Mouse (Mus musculus) gastrocnemius, adult 8-10 months (tissue): Measurements from ENCODE around the gene Abhd4. TPM values are rescaled to one million over a fixed set of nuclear protein-coding genes. Genes with fewer than 3 reads are reported as not detected.
A peak's percentile ranks its signal among the peaks of the same experiment; 100 is the strongest.

Experiments
- DNase-seq, 2 experiments: peaks; one replicate each; pipeline ENCODE4 v3.0.0; 2022; ENCODE audit warnings: low spot score in 2 of 2
- total RNA-seq, 4 experiments: library from RNA; stranded (reverse); gene quantifications; 2 replicates each; pipeline ENCODE4 v1.2.4; 2022

The Abhd4 gene
- total RNA-seq, 4 experiments from 2014 or later: 16.0 to 21.9 (median 19.6) TPM

GRCm38 (mm10) chr14:54236881-54237280, 17.1 kb upstream of the Abhd4 start:
- no peak for DNase-seq

GRCm38 (mm10) chr14:54239002-54239736, 14.8 kb upstream of the Abhd4 start:
- peak; percentile 52 to 59 for DNase-seq

- no peak for DNase-seq
Observed at GRCm38 (mm10) chr14:54240542-54240941, 13.4 kb upstream of the Abhd4 start.

- DNase-seq: no peak
Observed at GRCm38 (mm10) chr14:54244183-54244582, 9.8 kb upstream of the Abhd4 start.

GRCm38 (mm10) chr14:54246232-54246631, 7.8 kb upstream of the Abhd4 start:
- DNase-seq: no peak

GRCm38 (mm10) chr14:54249326-54249725, 4.7 kb upstream of the Abhd4 start:
- no peak for DNase-seq

- DNase-seq: no peak
Observed at GRCm38 (mm10) chr14:54250122-54250521, 3.9 kb upstream of the Abhd4 start.

- no peak for DNase-seq
Observed at GRCm38 (mm10) chr14:54254670-54255202, 748 bp downstream of the Abhd4 start.

- DNase-seq: no peak
Observed at GRCm38 (mm10) chr14:54258131-54258670, 4.2 kb downstream of the Abhd4 start.

- peak; percentile 91 to 93 for DNase-seq
Observed at GRCm38 (mm10) chr14:54259003-54259721, 5.2 kb downstream of the Abhd4 start.

GRCm38 (mm10) chr14:54259722-54260085, 5.7 kb downstream of the Abhd4 start:
- no peak for DNase-seq

- no peak for DNase-seq
Observed at GRCm38 (mm10) chr14:54260196-54260595, 6.2 kb downstream of the Abhd4 start.

GRCm38 (mm10) chr14:54261386-54261785, 7.4 kb downstream of the Abhd4 start:
- no peak for DNase-seq

- no peak for DNase-seq
Observed at GRCm38 (mm10) chr14:54262622-54263021, 8.6 kb downstream of the Abhd4 start.

- DNase-seq: no peak
Observed at GRCm38 (mm10) chr14:54263099-54263498, 9.1 kb downstream of the Abhd4 start.

GRCm38 (mm10) chr14:54264231-54264630, 10.2 kb downstream of the Abhd4 start:
- DNase-seq: no peak

GRCm38 (mm10) chr14:54265093-54265492, 11.1 kb downstream of the Abhd4 start:
- DNase-seq: no peak

- DNase-seq: no peak
Observed at GRCm38 (mm10) chr14:54265951-54266350, 12.0 kb downstream of the Abhd4 start.

- no peak for DNase-seq
Observed at GRCm38 (mm10) chr14:54267966-54268365, 14.0 kb downstream of the Abhd4 start.

- DNase-seq: no peak
Observed at GRCm38 (mm10) chr14:54269566-54269965, 15.6 kb downstream of the Abhd4 start.

- no peak for DNase-seq
Observed at GRCm38 (mm10) chr14:54270413-54270812, 16.4 kb downstream of the Abhd4 start.

- DNase-seq: no peak
Observed at GRCm38 (mm10) chr14:54271976-54272606, 18.1 kb downstream of the Abhd4 start.
